Mouse (Mus musculus) cortical plate, adult 2 months (tissue): ENCODE data around the gene Tigar.

ENCODE experiments used
- CTCF ChIP-seq: fragments of 200-500 bp; IDR thresholded peaks from 2 replicates; pipeline ENCODE4 v1.5.1; 2011; ENCODE audit warnings: mild to moderate bottlenecking, control low read depth, low read length; ENCODE audit not compliant: insufficient read depth; ENCODE audit errors: extremely low read depth
- POLR2A ChIP-seq: fragments of 200-500 bp; IDR thresholded peaks from 2 replicates; pipeline ENCODE4 v1.6.1; 2011; ENCODE audit warnings: mild to moderate bottlenecking, low read length, control low read depth; ENCODE audit not compliant: insufficient read depth; ENCODE audit errors: extremely low read depth

DNA sequence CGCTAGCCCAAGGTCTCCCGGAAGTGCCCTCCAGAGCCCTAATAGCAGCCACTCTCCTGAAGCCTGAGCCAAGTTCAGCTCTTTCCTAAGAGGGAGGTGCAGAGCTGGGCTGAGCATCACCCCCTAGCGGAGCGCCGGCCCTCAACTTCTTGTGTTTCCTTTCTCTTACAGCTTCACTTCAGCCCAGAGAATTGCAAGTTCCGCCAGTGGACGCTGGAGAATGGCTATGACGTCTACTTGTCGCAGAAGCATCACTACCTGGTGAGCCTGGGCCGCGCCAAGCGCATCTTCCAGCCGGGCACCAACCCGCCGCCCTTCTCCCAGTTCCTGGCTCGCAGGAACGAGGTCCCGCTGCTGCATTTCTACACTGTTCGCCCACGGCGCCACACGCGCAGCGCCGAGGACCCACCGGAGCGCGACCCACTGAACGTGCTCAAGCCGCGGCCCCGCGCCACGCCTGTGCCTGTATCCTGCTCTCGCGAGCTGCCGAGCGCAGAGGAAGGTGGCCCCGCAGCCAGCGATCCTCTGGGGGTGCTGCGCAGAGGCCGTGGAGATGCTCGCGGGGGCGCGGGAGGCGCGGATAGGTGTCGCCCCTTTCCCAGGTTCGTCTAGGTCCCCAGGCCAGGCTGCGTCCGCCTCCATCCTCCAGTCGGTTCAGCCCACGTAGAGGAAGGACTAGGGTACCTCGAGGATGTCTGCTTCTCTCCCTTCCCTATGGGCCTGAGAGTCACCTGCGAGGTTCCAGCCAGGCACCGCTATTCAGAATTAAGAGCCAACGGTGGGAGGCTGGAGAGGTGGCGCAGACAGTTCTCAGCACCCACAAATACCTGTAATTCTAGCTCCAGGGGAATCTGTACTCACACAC lies 29.3 kb downstream of the Tigar start:
- TF ChIP-seq CTCF = peak; percentile 57
- peak; percentile 76 for TF ChIP-seq POLR2A
